Mouse (Mus musculus) heart, embryonic 12.5 days (tissue): ENCODE data around the gene Tex12. TPM values are rescaled to one million over a fixed set of nuclear protein-coding genes. Genes with fewer than 3 reads are reported as not detected.

ENCODE experiments used
- polyA plus RNA-seq: library from polyadenylated mRNA; unstranded; fragments of >200 nt; fragmentation: Nextera tagmentation; extraction: Ambion mirVana; gene quantifications from 2 replicates; pipeline ENCODE4 v1.2.1, GENCODE M21; 2016

Gene Tex12
- polyA plus RNA-seq, 1 experiment from 2014 or later = not detected

Other genes starting within 250 kb of the Tex12 start
- 150 and 157 TPM in 2 replicates for gene Rpl10-ps3, start 216.4 kb downstream of the Tex12 start, polyA plus RNA-seq
- 0.44 and 0.46 TPM in 2 replicates for gene Plet1, start 66.8 kb downstream of the Tex12 start, polyA plus RNA-seq
- 82.2 and 84.1 TPM in 2 replicates for gene Pts, start 32.6 kb downstream of the Tex12 start, polyA plus RNA-seq
- gene Il18, start 6.5 kb downstream of the Tex12 start, polyA plus RNA-seq = 3.9 and 4.0 TPM in 2 replicates
- 0.08 TPM in 1 of 2 replicates, not detected in the other for gene Bco2, start 6.1 kb downstream of the Tex12 start, polyA plus RNA-seq
- 570 and 575 TPM in 2 replicates for gene Sdhd, start 42.5 kb upstream of the Tex12 start, polyA plus RNA-seq
- 290 and 305 TPM in 2 replicates for gene Timm8b, start 42.6 kb upstream of the Tex12 start, polyA plus RNA-seq
- gene Pih1d2, start 56.0 kb upstream of the Tex12 start, polyA plus RNA-seq = 2.5 and 3.0 TPM in 2 replicates
- 20.4 and 21.0 TPM in 2 replicates for gene Nkapd1, start 56.1 kb upstream of the Tex12 start, polyA plus RNA-seq
- 138 and 147 TPM in 2 replicates for gene Dlat, start 98.5 kb upstream of the Tex12 start, polyA plus RNA-seq
- 9.2 and 10.8 TPM in 2 replicates for gene Dixdc1, start 178.2 kb upstream of the Tex12 start, polyA plus RNA-seq
- 9.5 and 13.2 TPM in 2 replicates for gene 2310030G06Rik, start 185.2 kb upstream of the Tex12 start, polyA plus RNA-seq
- gene Cryab, start 190.0 kb upstream of the Tex12 start, polyA plus RNA-seq = 1,032 and 1,048 TPM in 2 replicates
- gene Hspb2, start 191.0 kb upstream of the Tex12 start, polyA plus RNA-seq = 284 and 285 TPM in 2 replicates
- gene Fdxacb1, start 206.9 kb upstream of the Tex12 start, polyA plus RNA-seq = 8.0 and 10.3 TPM in 2 replicates
- 38.6 TPM in 2 replicates for gene Alg9, start 213.7 kb upstream of the Tex12 start, polyA plus RNA-seq
- 19.9 and 20.7 TPM in 2 replicates for gene 1110032A03Rik, start 214.2 kb upstream of the Tex12 start, polyA plus RNA-seq